Mouse (Mus musculus): Measurements from ENCODE around the gene Col12a1. TPM values are rescaled to one million over a fixed set of nuclear protein-coding genes. Genes with fewer than 3 reads are reported as not detected.

The Col12a1 gene
- polyA plus RNA-seq, 1 experiment from 2014 or later = 31.0 TPM

DNA sequence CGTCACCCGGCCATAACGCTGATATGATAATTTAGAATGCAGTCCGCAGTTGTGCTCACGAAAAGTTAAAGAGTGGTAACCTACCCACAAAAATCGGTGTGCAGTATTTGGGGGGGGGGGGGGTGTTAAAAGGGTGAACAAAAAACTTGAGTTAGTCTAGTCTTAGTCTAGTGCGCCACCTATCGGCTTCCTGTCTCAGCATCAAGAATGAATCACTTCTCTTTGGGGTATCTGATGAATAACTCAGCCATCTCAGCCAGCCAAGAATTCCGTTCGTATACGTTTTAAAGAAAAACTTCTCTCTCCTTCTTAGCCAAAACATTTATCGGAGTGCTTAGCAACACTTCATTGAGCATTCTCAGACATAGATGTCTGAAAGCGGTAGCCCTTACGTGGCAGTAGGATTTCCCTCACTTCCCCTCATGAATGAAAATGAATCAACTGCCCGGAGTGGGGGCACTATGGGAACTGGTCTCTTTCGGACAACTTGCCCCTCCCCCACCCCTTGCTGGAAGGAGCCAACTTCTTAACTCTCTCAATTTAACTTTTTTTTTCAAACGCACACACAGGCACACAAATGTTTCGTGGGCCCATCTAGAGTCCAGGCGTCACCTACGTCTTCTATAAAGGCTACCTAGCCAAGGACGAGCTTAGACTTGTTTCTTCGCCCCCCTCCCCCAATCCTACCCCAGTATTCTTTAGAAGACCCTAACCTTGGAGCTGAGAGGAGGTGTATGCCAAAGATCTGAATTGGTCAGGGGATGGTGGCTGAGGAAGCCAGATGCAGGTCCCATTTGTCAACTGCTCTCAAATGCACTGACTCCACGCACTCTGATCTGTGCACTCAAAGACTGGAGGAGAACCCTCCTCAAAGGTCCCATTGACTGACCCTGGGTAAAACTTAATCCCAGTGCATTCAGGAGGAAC, 1.5 kb downstream of the Col12a1 start:
- Histone ChIP-seq H3K27ac (replicated peaks) (no peak overlapping the region), H3K9ac (ENCODE audit: low read length) (peak overlapping the region; percentile 72), H3K27me3 (ENCODE audit: control insufficient read depth, insufficient read depth, low read length) (no peaks in the 10 kb centered on the region), H3K4me1 (replicated peaks; ENCODE audit: control insufficient read depth, insufficient read depth) (no peaks in the 10 kb centered on the region), H3K4me2 (replicated peaks; ENCODE audit: low read depth) (peak overlapping the region; percentile 79), H3K9me3 (ENCODE audit: control insufficient read depth, low read length) (no peaks in the 10 kb centered on the region), H3K4me3 (ENCODE audit: low read depth, low read length) (peak overlapping the region; percentile 62), H3K36me3 (ENCODE audit: control insufficient read depth, insufficient read depth, low read length) (no peaks in the 10 kb centered on the region)
- TF ChIP-seq CTCF (IDR thresholded peaks at IDR 0.05; ENCODE audit: low read depth) (peak; percentile 83), EP300 (optimal IDR thresholded peaks at IDR 0.05) (no peak)
- no peak for ATAC-seq (ENCODE audit: low FRiP score, low TSS enrichment)
- WGBS = 9% methylated on average over 23 of the region's 23 CpGs
- DNase-seq (ENCODE audit: low spot score) = peak; percentile 68

DNA sequence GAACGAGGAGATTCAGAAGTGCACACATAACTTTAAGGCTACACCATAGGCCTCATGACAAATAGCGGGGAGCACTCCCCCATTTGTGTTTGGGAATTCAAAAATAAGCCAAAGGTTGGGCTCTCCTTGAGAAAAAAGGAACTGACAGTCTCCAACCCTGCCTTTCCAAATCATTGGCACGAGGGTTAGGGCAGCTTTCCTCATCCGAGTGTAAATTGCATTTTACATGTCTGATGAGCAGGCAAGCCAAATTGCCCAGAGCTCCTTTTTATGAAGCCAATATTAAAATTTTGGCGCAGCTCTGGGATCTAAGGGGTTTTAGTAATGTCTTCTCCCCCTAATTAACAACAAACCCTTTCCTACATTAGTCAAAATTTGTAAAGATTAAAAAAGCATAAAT, 2.1 kb downstream of the Col12a1 start:
- Histone ChIP-seq H3K4me2 (replicated peaks; ENCODE audit: low read depth) (peak overlapping the region; percentile 79), H3K27me3 (ENCODE audit: control insufficient read depth, insufficient read depth, low read length) (no peaks in the 10 kb centered on the region), H3K36me3 (ENCODE audit: control insufficient read depth, insufficient read depth, low read length) (no peaks in the 10 kb centered on the region), H3K4me3 (ENCODE audit: low read depth, low read length) (peak overlapping the region; percentile 62), H3K9me3 (ENCODE audit: control insufficient read depth, low read length) (no peaks in the 10 kb centered on the region), H3K9ac (ENCODE audit: low read length) (no peak overlapping the region), H3K4me1 (replicated peaks; ENCODE audit: control insufficient read depth, insufficient read depth) (no peaks in the 10 kb centered on the region), H3K27ac (replicated peaks) (no peak overlapping the region)
- TF ChIP-seq CTCF (IDR thresholded peaks at IDR 0.05; ENCODE audit: low read depth) (no peak), EP300 (optimal IDR thresholded peaks at IDR 0.05) (no peak)
- ATAC-seq (ENCODE audit: low FRiP score, low TSS enrichment) (no peak), DNase-seq (ENCODE audit: low spot score) (no peak)
- 29% methylated on average over 5 of the region's 5 CpGs for WGBS

- Histone ChIP-seq H3K27ac (replicated peaks) (no peak overlapping the region), H3K27me3 (ENCODE audit: control insufficient read depth, insufficient read depth, low read length) (no peaks in the 10 kb centered on the region), H3K36me3 (ENCODE audit: control insufficient read depth, insufficient read depth, low read length) (no peaks in the 10 kb centered on the region), H3K4me3 (ENCODE audit: low read depth, low read length) (peak overlapping the region; percentile 29), H3K4me2 (replicated peaks; ENCODE audit: low read depth) (peak overlapping the region; percentile 51), H3K4me1 (replicated peaks; ENCODE audit: control insufficient read depth, insufficient read depth) (no peaks in the 10 kb centered on the region), H3K9me3 (ENCODE audit: control insufficient read depth, low read length) (no peaks in the 10 kb centered on the region), H3K9ac (ENCODE audit: low read length) (peak overlapping the region; percentile 45)
- TF ChIP-seq EP300 (optimal IDR thresholded peaks at IDR 0.05) = no peak
- TF ChIP-seq CTCF (IDR thresholded peaks at IDR 0.05; ENCODE audit: low read depth) = peak; percentile 37
- ATAC-seq (ENCODE audit: low FRiP score, low TSS enrichment) (peak; percentile 49; the same call in 1 of the 2 replicates), DNase-seq (ENCODE audit: low spot score) (peak; percentile 75)
- 20% methylated on average over 16 of the region's 16 CpGs for WGBS
Measured at GRCm38 (mm10) chr9:79714471-79715045, 4.1 kb downstream of the Col12a1 start.

- Histone ChIP-seq H3K27me3 (ENCODE audit: control insufficient read depth, insufficient read depth, low read length) (no peaks in the 10 kb centered on the region), H3K9me3 (ENCODE audit: control insufficient read depth, low read length) (no peaks in the 10 kb centered on the region), H3K4me2 (replicated peaks; ENCODE audit: low read depth) (no peak overlapping the region), H3K4me1 (replicated peaks; ENCODE audit: control insufficient read depth, insufficient read depth) (no peaks in the 10 kb centered on the region), H3K27ac (replicated peaks) (no peak overlapping the region), H3K9ac (ENCODE audit: low read length) (no peak overlapping the region), H3K36me3 (ENCODE audit: control insufficient read depth, insufficient read depth, low read length) (no peaks in the 10 kb centered on the region), H3K4me3 (ENCODE audit: low read depth, low read length) (no peak overlapping the region)
- no peak for DNase-seq (ENCODE audit: low spot score)
- ATAC-seq (ENCODE audit: low FRiP score, low TSS enrichment) = no peak
- no peak for TF ChIP-seq CTCF (IDR thresholded peaks at IDR 0.05; ENCODE audit: low read depth)
- TF ChIP-seq EP300 (optimal IDR thresholded peaks at IDR 0.05) = no peak
- WGBS = 53% methylated on average over 11 of the region's 11 CpGs
Measured at GRCm38 (mm10) chr9:79689771-79690535, 28.7 kb downstream of the Col12a1 start.

GRCm38 (mm10) chr9:79689342-79689741, 29.3 kb downstream of the Col12a1 start:
- H3K27me3 ChIP-seq (ENCODE audit: control insufficient read depth, insufficient read depth, low read length) = no peaks in the 10 kb centered on the region
- ATAC-seq (ENCODE audit: low FRiP score, low TSS enrichment) (no peak), DNase-seq (ENCODE audit: low spot score) (no peak)
- no peak overlapping the region for H3K9ac ChIP-seq (ENCODE audit: low read length)
- H3K36me3 ChIP-seq (ENCODE audit: control insufficient read depth, insufficient read depth, low read length) = no peaks in the 10 kb centered on the region
- H3K9me3 ChIP-seq (ENCODE audit: control insufficient read depth, low read length) = no peaks in the 10 kb centered on the region
- H3K27ac ChIP-seq (replicated peaks) = no peak overlapping the region
- H3K4me1 ChIP-seq (replicated peaks; ENCODE audit: control insufficient read depth, insufficient read depth) = no peaks in the 10 kb centered on the region
- no peak for TF ChIP-seq EP300 (optimal IDR thresholded peaks at IDR 0.05)
- no peak for TF ChIP-seq CTCF (IDR thresholded peaks at IDR 0.05; ENCODE audit: low read depth)
- WGBS = 62% methylated on average over 7 of the region's 7 CpGs
- no peak overlapping the region for H3K4me2 ChIP-seq (replicated peaks; ENCODE audit: low read depth)
- no peak overlapping the region for H3K4me3 ChIP-seq (ENCODE audit: low read depth, low read length)
